Mouse (Mus musculus) common myeloid progenitor, adult 5-6 weeks (primary cell): ENCODE results near the gene Hsdl2. TPM values are rescaled to one million over a fixed set of nuclear protein-coding genes. Genes with fewer than 3 reads are reported as not detected.
"Not testable (repeated sequence)": the region's sequence is repeated elsewhere in the genome, so short reads cannot be mapped to it uniquely, and the experiment has no call there.

Source experiments
- ATAC-seq: replicated peaks from 2 replicates; pipeline ENCODE4 v1.8.0; 2016; ENCODE audit warnings: low read depth, mild to moderate bottlenecking, moderate TSS enrichment, inconsistent platforms; ENCODE audit not compliant: poor library complexity, severe bottlenecking
- total RNA-seq: library from RNA; stranded (forward); fragments of 200-1000, 187-1606 nt; gene quantifications from 2 replicates; pipeline ENCODE4 v1.2.3, GENCODE M21; 2017

The Hsdl2 gene
- total RNA-seq, 1 experiment from 2014 or later, result 30.1 TPM

GRCm38 (mm10) chr4:59560141-59560540 is 21.2 kb upstream of the Hsdl2 start:
- no peak for ATAC-seq

DNA sequence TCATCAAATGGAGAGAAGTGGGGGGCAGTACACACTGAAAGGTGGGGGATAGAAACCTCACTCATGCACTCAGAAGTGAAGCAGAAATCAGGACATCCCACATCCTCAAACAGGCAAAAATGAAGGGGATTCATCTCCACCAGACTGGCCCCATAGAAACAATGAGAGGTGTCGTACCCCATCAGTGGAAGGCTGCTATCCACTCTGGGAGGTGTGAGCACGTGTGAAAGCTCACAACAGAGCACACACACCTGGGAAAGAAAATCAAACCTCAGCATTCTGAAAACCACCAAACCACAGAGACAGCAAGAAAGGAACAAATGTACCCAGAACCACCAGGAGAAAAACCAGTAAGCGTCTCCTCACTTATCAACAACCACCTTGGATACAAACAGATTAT is 17.2 kb upstream of the Hsdl2 start:
- ATAC-seq, result no peak

- ATAC-seq, result peak; percentile 67
Measured at GRCm38 (mm10) chr4:59565571-59566188, 15.7 kb upstream of the Hsdl2 start.

DNA sequence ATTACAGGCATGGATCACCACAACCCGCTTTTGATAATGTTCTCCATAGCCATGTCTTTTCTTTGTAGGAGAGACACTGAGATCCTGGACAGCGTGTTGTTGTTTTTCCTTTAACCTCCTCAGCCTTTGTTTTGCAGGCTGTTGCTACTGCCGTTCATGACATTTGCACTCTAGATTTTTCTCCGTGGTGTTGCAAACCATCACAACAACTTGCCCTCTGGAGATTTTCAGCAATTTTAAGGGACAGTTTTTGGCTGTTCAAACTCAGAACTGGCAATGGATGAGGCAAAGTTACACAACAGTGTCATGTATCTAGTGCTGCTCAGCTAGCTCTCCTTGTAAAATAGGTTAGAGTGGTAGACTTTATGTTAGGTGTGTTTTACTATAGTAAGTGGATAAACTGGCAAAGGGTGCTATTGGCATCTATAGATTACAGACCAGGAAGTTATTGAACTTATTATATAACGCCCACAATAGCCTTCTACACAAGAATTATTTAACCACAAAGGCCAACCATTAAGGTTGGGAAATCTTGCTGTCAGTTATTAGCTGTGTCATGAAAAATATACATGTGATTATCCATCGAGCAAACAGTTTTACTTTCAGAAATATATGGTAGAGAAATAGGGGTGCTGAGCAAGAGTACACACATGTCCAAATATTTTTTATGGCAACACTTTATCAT is 13.6 kb upstream of the Hsdl2 start:
- no peak for ATAC-seq

DNA sequence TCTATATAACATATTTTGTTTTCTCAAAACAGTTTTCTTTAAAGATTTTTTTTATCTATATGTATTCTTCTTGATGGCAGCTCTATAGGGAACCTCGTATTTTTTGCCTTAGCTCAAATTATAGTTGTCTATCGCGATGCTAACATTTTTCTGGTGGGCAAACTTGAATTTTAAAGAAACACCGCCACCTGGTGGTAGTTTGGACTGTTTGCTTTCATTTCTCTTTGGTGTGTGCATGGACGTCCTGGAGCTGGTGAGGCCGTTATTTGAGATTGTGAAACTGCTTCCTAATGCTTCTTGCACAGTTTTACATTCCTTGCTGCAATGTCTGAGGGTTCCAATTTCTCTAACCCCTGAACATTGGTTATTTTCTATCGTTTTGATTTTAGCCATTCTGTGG is 11.8 kb upstream of the Hsdl2 start:
- peak; percentile 66 for ATAC-seq

- ATAC-seq, result not testable (repeated sequence)
Measured at GRCm38 (mm10) chr4:59570519-59570918, 10.8 kb upstream of the Hsdl2 start.

DNA sequence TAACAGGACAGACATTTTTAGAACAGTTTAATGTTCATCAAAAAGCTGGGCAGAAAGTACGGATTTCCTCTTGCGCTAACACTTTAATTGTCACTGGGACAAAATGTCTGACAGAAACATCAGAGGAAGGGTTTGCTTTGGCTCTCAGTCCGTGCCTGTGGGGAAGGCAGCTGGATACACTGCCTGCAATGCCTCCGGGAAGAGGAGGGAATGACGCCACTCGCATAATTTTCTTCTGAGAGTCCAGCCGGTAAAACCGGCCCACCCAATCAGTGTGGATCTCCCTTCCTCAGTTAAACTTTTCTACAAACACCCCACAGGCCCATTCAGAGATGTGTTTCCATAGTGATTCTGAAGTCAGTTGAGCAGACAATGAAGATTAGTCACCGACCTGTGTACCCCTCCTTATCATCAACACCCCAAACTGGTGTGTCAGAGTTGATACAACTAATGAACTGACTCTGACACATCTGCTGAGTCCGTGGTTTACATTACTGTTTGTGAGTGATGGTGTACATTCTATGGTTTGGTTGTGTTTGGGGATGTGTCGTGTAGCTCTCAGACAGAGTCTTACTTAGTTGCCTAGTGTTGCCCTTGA is 8.7 kb upstream of the Hsdl2 start:
- peak; percentile 49; the same call in 1 of the 2 replicates for ATAC-seq

GRCm38 (mm10) chr4:59575184-59575958 is 6.0 kb upstream of the Hsdl2 start:
- peak; percentile 81 for ATAC-seq

- peak; percentile 34 for ATAC-seq
Measured at GRCm38 (mm10) chr4:59580495-59581281, 675 bp upstream of the Hsdl2 start.

GRCm38 (mm10) chr4:59582186-59582585 is 823 bp downstream of the Hsdl2 start:
- ATAC-seq, result no peak

GRCm38 (mm10) chr4:59585097-59585496 is 3.7 kb downstream of the Hsdl2 start:
- no peak for ATAC-seq

GRCm38 (mm10) chr4:59587215-59587871 is 6.0 kb downstream of the Hsdl2 start:
- ATAC-seq, result peak; percentile 63

- ATAC-seq, result no peak
Measured at GRCm38 (mm10) chr4:59587872-59588226, 6.5 kb downstream of the Hsdl2 start.

GRCm38 (mm10) chr4:59594614-59595013 is 13.3 kb downstream of the Hsdl2 start:
- ATAC-seq, result peak; percentile 65

GRCm38 (mm10) chr4:59596556-59596955 is 15.2 kb downstream of the Hsdl2 start:
- ATAC-seq, result 0 out of 2 replicates have a peak, but pooled peaks have one; percentile 27

- ATAC-seq, result no peak
Measured at GRCm38 (mm10) chr4:59602704-59603103, 21.3 kb downstream of the Hsdl2 start.

DNA sequence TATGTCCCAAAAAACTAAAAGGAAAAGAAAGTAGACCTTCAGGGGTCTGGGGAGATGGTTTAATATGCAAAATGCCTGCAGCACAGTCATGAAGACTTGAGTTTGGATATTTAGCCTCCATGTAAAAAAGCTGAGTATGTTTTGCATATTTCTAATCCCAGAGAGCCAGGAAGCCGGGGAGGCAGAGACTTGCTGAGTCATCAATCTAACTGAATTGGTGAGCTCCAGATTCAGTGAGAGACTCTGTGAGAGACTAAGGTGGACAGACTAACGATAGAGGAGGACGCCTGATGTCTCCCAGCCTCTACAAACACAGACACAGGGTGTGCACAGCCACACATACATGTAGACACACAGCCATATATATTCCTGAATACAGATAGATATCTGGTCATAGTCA is 23.5 kb downstream of the Hsdl2 start:
- ATAC-seq, result no peak

GRCm38 (mm10) chr4:59605501-59605900 is 24.1 kb downstream of the Hsdl2 start:
- ATAC-seq, result no peak

DNA sequence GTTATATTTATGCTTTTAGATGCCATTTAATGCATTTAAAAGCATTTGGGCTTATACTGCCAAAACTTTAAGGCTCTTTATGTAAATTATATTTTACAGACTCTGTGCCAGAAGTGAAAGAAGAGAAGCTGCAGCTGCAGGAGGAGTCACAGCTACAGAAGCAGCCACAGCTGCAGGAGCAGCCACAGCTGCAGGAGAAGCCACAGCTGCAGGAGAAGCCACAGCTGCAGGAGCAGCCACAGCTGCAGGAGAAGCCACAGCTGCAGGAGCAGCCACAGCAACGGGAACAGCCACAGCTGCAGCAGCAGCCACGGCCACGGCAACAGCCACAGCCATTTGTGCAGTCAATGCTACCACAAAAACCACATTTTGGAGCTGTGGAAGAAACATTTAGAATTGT is 29.0 kb downstream of the Hsdl2 start:
- no peak; the same call in 1 of the 2 replicates for ATAC-seq
